Mouse (Mus musculus) kidney, adult 11 months (tissue): Measurements from ENCODE around the gene Ccdc130.
"Not testable (repeated sequence)": the region's sequence is repeated elsewhere in the genome, so short reads cannot be mapped to it uniquely, and the experiment has no call there.

Experiments used
- DNase-seq: peaks from one replicate; pipeline ENCODE4 v3.0.0; 2022

Ccdc130 gene

DNA sequence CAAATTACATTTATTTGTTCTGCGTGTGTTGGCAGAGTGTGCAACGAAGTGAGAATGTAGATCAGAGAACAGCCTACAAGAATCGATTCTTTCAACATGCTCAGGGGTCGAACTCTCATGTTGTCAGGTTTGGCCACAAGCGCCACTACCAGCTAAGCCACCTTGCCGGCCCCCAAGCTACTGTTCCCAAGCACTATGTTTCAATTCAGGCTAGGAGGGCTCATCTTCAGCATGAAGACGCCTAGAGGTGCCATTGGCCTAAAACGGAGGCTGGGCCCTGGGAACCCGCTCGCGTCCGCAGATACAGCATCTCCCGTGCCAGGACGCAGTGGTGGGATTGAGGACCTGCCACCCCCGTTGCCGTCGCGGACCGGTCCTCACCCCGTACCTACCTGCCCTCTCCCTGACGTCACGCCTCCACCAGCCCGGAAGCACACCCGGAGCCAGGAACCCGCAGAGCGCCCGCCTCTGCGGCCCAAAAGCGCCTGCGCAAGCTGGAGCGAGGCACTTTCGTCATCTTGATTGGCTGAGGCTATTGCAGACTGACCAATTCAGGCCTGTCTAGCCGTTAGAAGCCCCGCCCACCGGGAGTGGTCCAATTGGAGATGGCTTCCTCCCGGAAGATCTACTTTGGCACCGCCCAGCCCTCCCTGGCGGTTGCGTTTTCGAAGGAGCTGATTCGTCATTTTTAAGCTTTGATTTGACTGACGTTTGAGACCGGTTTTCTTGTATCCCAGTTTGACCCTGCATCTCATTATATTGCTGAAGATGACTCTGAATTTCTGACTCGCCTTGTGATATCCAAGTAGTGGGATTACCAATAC is at the start of gene Ccdc130:
Gene Ccdc130 (minus strand): TSS at position 431 of the 824 bp plus-strand sequence.
- peak; percentile 100 for DNase-seq

- no peak for DNase-seq
Observed at GRCm38 (mm10) chr8:84308376-84308775, 38.2 kb upstream of the Ccdc130 start.

- DNase-seq, result no peak
Observed at GRCm38 (mm10) chr8:84303951-84304350, 33.8 kb upstream of the Ccdc130 start.

DNA sequence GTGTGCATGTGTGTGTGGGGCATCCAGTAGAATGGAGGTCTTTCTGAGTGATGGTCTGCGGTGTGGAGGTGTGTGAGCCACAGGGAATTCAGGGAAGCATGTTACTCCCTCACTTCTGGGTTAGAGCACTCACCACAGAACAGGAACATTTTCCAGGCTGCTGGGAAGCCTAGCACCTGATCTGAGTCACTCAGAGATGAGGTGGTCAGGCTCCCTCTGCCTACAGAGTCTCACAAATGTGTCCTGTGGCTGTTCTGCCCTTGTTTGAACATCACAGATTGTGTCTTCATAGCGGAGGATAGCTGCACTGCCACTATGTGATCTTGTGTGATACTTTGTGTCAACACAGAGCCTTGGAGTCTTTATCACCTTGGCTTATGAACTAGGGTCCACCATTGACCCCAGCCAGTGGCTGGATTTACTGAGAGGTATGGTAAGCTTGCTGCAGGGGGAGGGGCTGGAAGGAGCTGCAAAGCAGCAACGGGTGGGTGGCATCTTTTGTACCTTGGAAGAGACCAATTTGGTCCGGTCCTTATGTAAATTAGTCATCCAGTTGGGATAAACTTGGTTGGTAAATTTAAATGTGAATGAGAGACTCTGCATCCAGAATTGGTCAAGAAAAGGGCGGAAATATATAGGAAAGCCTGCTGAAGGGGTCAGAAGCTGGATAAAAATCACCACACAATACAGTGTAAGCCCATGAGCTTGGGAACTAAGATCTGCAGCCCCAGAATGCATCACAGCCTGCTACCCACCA is 27.0 kb upstream of the Ccdc130 start:
- DNase-seq, result no peak

DNA sequence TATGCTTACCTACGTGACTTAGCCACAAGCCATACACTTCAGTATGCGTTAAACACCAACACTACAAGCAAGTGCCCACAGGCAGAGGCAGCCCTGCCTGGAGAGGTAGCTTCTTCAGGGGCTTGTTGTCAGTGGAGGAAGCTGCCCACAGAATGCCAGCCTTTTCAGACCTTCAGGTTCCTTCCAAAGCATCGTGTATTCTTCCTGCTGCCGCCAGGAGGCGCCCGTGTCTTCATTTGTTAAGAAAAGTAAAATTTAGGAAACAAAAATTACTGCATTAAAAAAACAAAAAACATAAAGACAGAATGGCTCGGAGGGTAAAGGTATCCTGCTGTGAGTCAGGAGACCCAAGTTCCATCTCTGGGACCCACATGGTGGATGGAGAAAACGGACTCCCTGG is 21.5 kb upstream of the Ccdc130 start:
- no peak for DNase-seq

- DNase-seq, result no peak
Observed at GRCm38 (mm10) chr8:84291086-84291485, 20.9 kb upstream of the Ccdc130 start.

- DNase-seq, result no peak
Observed at GRCm38 (mm10) chr8:84288892-84289291, 18.7 kb upstream of the Ccdc130 start.

- DNase-seq, result not testable (repeated sequence)
Observed at GRCm38 (mm10) chr8:84285665-84286064, 15.5 kb upstream of the Ccdc130 start.

DNA sequence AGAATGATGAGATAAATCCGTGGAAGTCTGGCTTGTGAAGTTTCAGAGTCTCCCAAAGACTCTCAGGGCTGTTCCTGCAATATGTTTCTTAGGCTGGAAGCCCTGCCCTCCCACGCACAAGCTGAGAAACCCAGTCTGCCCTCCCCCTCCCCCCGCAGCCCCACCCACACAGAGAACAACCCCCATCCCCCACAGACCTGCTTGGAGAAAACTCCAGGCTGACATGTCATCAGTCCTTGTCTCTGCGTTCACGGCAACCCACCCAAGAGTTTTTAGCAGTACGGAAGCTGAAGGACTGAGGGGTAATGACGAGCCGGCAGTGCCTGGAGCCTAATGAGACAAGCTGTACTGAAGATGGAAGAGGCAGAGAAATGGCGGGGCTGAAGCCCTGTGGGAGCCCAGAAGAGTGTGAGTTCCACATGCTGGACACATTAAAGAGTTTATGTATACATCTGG is 14.5 kb upstream of the Ccdc130 start:
- no peak for DNase-seq

DNA sequence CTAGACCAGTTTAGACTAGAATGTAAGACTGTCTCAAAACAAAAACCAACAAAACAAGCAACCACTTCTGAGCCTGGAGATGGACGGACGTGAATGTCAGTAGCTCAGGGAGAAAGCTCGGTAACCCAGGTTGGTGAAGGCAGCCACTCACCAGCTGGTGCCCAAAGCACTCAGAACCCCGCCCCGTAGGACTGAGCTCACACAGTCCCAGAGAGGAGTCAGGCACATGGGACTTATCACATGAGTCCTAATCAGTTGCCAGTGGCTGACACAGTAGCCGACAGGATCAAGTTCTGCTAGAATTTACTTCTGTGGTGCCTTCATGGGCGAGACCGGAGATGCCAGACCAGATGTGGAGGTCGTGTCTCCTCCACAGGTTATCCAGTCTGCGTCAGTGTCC is 10.6 kb upstream of the Ccdc130 start:
- no peak for DNase-seq

- no peak for DNase-seq
Observed at GRCm38 (mm10) chr8:84276447-84276846, 6.3 kb upstream of the Ccdc130 start.

GRCm38 (mm10) chr8:84273968-84274367 is 3.8 kb upstream of the Ccdc130 start:
- DNase-seq, result no peak

- no peak for DNase-seq
Observed at GRCm38 (mm10) chr8:84272302-84272701, 2.1 kb upstream of the Ccdc130 start.

GRCm38 (mm10) chr8:84261098-84261497 is 9.1 kb downstream of the Ccdc130 start:
- no peak for DNase-seq

DNA sequence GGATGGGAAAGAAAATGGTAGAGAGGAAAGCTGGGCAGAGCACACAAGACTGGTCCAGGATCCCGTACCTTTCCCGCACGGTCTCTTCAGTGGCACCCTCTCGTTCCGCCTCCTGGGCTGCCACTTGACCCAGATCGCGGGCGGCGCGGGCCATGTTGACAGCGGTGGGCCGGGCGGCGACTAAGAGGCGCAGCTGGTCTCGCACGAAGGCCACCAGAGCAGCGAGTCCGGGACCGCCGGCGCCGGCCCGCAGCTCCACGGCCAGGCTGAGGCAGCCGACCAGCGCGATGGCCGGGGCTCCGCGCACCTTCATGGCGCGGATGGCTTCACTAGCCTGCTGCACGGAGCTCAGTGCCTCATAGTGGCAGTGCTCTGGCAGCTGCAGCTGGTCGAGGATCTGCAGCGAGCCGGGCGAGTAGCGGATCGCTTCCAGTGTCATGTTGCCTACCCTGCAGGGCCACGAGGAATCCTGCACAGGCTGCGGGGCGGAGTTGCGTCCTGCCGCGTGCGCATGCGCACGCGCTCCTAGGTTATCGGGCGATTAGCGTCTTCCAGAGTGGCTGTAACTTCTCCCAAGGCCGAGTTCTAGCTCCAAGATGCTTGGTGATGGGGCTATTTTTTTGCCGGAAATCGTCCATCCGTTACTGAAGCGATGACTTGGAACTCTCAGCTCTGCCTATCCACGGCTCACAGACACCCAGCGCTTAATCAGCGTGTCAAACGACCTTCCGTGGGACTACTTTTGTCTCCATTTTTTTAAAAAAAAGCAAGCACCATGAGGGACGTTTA is 13.2 kb downstream of the Ccdc130 start, which contains the start of gene Mri1:
Gene Mri1 (minus strand): TSS at position 505 of the 789 bp plus-strand sequence.
- DNase-seq, result peak; percentile 80

GRCm38 (mm10) chr8:84256458-84256821 is 13.7 kb downstream of the Ccdc130 start:
- no peak for DNase-seq

GRCm38 (mm10) chr8:84255858-84256257 is 14.3 kb downstream of the Ccdc130 start:
- DNase-seq, result no peak

- DNase-seq, result peak; percentile 85
Observed at GRCm38 (mm10) chr8:84249257-84250170, 20.7 kb downstream of the Ccdc130 start, which contains the start of gene D8Ertd738e. Gene D8Ertd738e (minus strand): TSS chr8:84249719.

DNA sequence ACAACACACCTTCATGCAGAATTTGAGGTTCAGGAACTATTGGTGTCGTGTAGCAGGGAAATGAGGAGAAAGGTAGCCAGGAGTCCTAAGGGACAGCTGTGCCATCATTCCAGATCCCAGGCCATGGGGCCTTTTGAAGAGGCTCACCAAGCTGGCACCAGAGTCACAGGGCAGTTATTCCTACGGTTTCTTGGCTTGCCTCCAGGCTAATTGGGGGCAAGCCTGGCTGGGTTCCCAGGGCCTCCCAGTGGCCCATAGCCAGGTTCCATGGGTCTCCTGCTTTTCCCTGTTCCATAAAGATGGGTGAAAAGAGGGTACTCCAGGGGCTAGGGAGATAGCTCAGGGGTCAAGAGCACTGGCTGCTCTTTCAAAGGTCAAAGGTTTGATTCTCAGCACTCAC is 28.4 kb downstream of the Ccdc130 start:
- DNase-seq, result peak; percentile 62

GRCm38 (mm10) chr8:84241167-84241566 is 29.0 kb downstream of the Ccdc130 start:
- DNase-seq, result no peak

GRCm38 (mm10) chr8:84237542-84238229 is 32.5 kb downstream of the Ccdc130 start:
- no peak for DNase-seq
